Mouse (Mus musculus): ENCODE results near the gene Tex2. TPM values are rescaled to one million over a fixed set of nuclear protein-coding genes. Genes with fewer than 3 reads are reported as not detected.
"Not testable (repeated sequence)": the region's sequence is repeated elsewhere in the genome, so short reads cannot be mapped to it uniquely, and the experiment has no call there.

Gene Tex2
- total RNA-seq, 2 experiments from 2014 or later = 144 TPM

- DNase-seq (ENCODE audit: low spot score in 2 of 2) = no peak
- H3K4me3 ChIP-seq = no peak overlapping the region
- no peak overlapping the region for H3K27ac ChIP-seq
- peak; percentile 28; the same call in 1 of the 2 replicates for TF ChIP-seq CTCF (conservative IDR thresholded peaks at IDR 0.05)
Observed at GRCm38 (mm10) chr11:106638551-106639355, 25.5 kb upstream of the Tex2 start.

GRCm38 (mm10) chr11:106637754-106638153 lies 24.5 kb upstream of the Tex2 start:
- DNase-seq (ENCODE audit: low spot score in 2 of 2) = no peak
- TF ChIP-seq CTCF (conservative IDR thresholded peaks at IDR 0.05) = no peak
- no peak overlapping the region for H3K4me3 ChIP-seq

GRCm38 (mm10) chr11:106635946-106636345 lies 22.7 kb upstream of the Tex2 start:
- TF ChIP-seq CTCF (conservative IDR thresholded peaks at IDR 0.05) = no peak
- H3K27ac ChIP-seq = no peak overlapping the region
- H3K4me3 ChIP-seq = no peak overlapping the region
- no peak for DNase-seq (ENCODE audit: low spot score in 2 of 2)

More at GRCm38 (mm10) chr11:106637754-106638153, 24.5 kb upstream of the Tex2 start:
- no peak overlapping the region for H3K27ac ChIP-seq

- not testable (repeated sequence) for DNase-seq (ENCODE audit: low spot score in 2 of 2); H3K4me3 ChIP-seq; H3K27ac ChIP-seq
Observed at GRCm38 (mm10) chr11:106634175-106634574, 21.0 kb upstream of the Tex2 start.

- Histone ChIP-seq H3K27ac (no peak overlapping the region), H3K4me3 (no peak overlapping the region)
- DNase-seq (ENCODE audit: low spot score in 2 of 2) = no peak
- no peak for TF ChIP-seq CTCF (conservative IDR thresholded peaks at IDR 0.05)
Observed at GRCm38 (mm10) chr11:106633456-106633855, 20.2 kb upstream of the Tex2 start.

GRCm38 (mm10) chr11:106627692-106628091 lies 14.5 kb upstream of the Tex2 start:
- TF ChIP-seq CTCF (conservative IDR thresholded peaks at IDR 0.05) = peak; percentile 90
- Histone ChIP-seq H3K27ac (no peak overlapping the region), H3K4me3 (no peak overlapping the region)
- peak; percentile 61 to 81 for DNase-seq (ENCODE audit: low spot score in 2 of 2)

GRCm38 (mm10) chr11:106625577-106625976 lies 12.4 kb upstream of the Tex2 start:
- no peak overlapping the region for H3K4me3 ChIP-seq
- TF ChIP-seq CTCF (conservative IDR thresholded peaks at IDR 0.05) = no peak
- H3K27ac ChIP-seq = no peak overlapping the region
- DNase-seq (ENCODE audit: low spot score in 2 of 2) = no peak

GRCm38 (mm10) chr11:106623629-106624028 lies 10.4 kb upstream of the Tex2 start:
- DNase-seq (ENCODE audit: low spot score in 2 of 2) = no peak
- H3K4me3 ChIP-seq = no peak overlapping the region
- H3K27ac ChIP-seq = no peak overlapping the region
- no peak for TF ChIP-seq CTCF (conservative IDR thresholded peaks at IDR 0.05)

- no peak for TF ChIP-seq CTCF (conservative IDR thresholded peaks at IDR 0.05)
- DNase-seq (ENCODE audit: low spot score in 2 of 2) = no peak
- no peak overlapping the region for H3K4me3 ChIP-seq
Observed at GRCm38 (mm10) chr11:106622056-106622455, 8.8 kb upstream of the Tex2 start.

GRCm38 (mm10) chr11:106618768-106619167 lies 5.5 kb upstream of the Tex2 start:
- not testable (repeated sequence) for H3K27ac ChIP-seq; H3K4me3 ChIP-seq; DNase-seq (ENCODE audit: low spot score in 2 of 2)

More at GRCm38 (mm10) chr11:106622056-106622455, 8.8 kb upstream of the Tex2 start:
- H3K27ac ChIP-seq = no peak overlapping the region

- Histone ChIP-seq H3K4me3 (no peak overlapping the region), H3K27ac (peak overlapping the region; percentile 72; the same call in 1 of the 2 replicates)
- no peak for DNase-seq (ENCODE audit: low spot score in 2 of 2)
- TF ChIP-seq CTCF (conservative IDR thresholded peaks at IDR 0.05) = no peak
Observed at GRCm38 (mm10) chr11:106617821-106618580, 4.8 kb upstream of the Tex2 start.

GRCm38 (mm10) chr11:106615561-106615960 lies 2.3 kb upstream of the Tex2 start:
- H3K27ac ChIP-seq = peak overlapping the region; percentile 46; the same call in 1 of the 2 replicates
- TF ChIP-seq CTCF (conservative IDR thresholded peaks at IDR 0.05) = no peak
- DNase-seq (ENCODE audit: low spot score in 2 of 2) = no peak
- no peak overlapping the region for H3K4me3 ChIP-seq

GRCm38 (mm10) chr11:106614339-106614645 lies 1.1 kb upstream of the Tex2 start:
- no peak for DNase-seq (ENCODE audit: low spot score in 2 of 2)
- no peak overlapping the region for H3K4me3 ChIP-seq
- H3K27ac ChIP-seq = peak overlapping the region; percentile 53
- TF ChIP-seq CTCF (conservative IDR thresholded peaks at IDR 0.05) = no peak

All from layer of hippocampus, adult 2 months (tissue).